Mouse (Mus musculus) layer of hippocampus, adult 9-11 months (tissue): ENCODE data around the gene Cirbp.
A peak's percentile ranks its signal among the peaks of the same experiment; 100 is the strongest.

Experiments used
- DNase-seq: peaks from one replicate; pipeline ENCODE4 v3.0.0; 2022

The Cirbp gene

GRCm38 (mm10) chr10:80151211-80152034, 14.4 kb upstream of the Cirbp start:
- DNase-seq, result peak; percentile 77

GRCm38 (mm10) chr10:80152071-80152872, 13.5 kb upstream of the Cirbp start:
- no peak for DNase-seq

GRCm38 (mm10) chr10:80152873-80153260, 12.9 kb upstream of the Cirbp start:
- peak; percentile 60 for DNase-seq

GRCm38 (mm10) chr10:80153713-80154112, 12.1 kb upstream of the Cirbp start:
- DNase-seq, result no peak

- DNase-seq, result no peak
Measured at GRCm38 (mm10) chr10:80154384-80154783, 11.4 kb upstream of the Cirbp start.

GRCm38 (mm10) chr10:80155277-80155676, 10.5 kb upstream of the Cirbp start:
- no peak for DNase-seq

GRCm38 (mm10) chr10:80156002-80156751, 9.6 kb upstream of the Cirbp start:
- no peak for DNase-seq

GRCm38 (mm10) chr10:80156752-80157053, 9.1 kb upstream of the Cirbp start:
- no peak for DNase-seq

- DNase-seq, result no peak
Measured at GRCm38 (mm10) chr10:80157141-80157929, 8.4 kb upstream of the Cirbp start.

- no peak for DNase-seq
Measured at GRCm38 (mm10) chr10:80158307-80158986, 7.3 kb upstream of the Cirbp start.

GRCm38 (mm10) chr10:80159021-80159560, 6.7 kb upstream of the Cirbp start:
- DNase-seq, result peak; percentile 67

- DNase-seq, result peak; percentile 99
Measured at GRCm38 (mm10) chr10:80159561-80160454, 6.0 kb upstream of the Cirbp start.

GRCm38 (mm10) chr10:80160455-80161371, 5.1 kb upstream of the Cirbp start:
- DNase-seq, result peak; percentile 61

- DNase-seq, result no peak
Measured at GRCm38 (mm10) chr10:80161522-80162242, 4.1 kb upstream of the Cirbp start.

- no peak for DNase-seq
Measured at GRCm38 (mm10) chr10:80162243-80162608, 3.6 kb upstream of the Cirbp start.

- peak; percentile 26 for DNase-seq
Measured at GRCm38 (mm10) chr10:80162716-80163299, 3.0 kb upstream of the Cirbp start.

- peak; percentile 23 for DNase-seq
Measured at GRCm38 (mm10) chr10:80163721-80164120, 2.1 kb upstream of the Cirbp start.
